Mouse (Mus musculus): ENCODE results near the gene Prdx6b.

The Prdx6b gene

DNA sequence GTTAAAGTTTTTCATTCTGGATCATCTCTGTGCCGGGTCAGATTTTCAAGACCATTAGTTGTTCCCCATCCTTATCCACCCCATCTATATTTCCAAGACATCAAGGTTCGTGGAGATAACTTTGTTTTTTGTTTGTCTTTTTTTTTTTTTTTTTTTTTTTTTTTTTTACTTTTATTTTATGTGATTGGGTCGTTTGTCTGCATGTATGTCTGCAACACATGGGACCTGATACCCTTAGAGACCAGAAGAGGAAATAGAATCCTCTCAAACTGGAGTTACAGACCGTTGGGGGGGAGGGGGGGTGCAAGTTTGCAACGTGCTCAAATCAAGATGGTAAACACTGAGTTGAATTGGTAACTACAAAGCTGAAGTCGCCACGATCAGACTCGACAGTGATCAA lies at the start of gene Prdx6b:
Gene Prdx6b (plus strand): TSS at position 301 of the 400 bp plus-strand sequence.
- DNase-seq (ENCODE audit: low spot score) = no peak

- no peak for DNase-seq (ENCODE audit: low spot score)
Observed at GRCm38 (mm10) chr2:80247466-80247865, 44.8 kb upstream of the Prdx6b start.

DNA sequence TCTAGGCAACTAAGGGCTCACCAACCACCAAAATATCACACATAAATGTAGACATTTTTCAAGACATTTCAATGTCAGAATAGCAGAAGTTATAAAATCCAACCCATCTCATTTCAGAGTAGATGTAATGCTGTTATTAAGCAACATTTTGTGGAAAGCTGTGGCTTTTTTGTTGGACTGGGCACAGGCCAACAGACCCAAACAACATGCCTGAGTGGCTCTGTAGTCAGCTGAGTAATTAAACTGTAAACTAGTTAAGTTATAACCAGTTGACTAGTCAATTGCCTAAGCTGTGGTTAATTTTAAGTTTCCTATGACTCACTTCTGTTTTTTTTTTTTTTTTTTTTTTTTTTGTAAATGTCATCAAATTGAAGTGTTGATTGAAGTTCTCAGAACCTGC lies 44.4 kb upstream of the Prdx6b start:
- no peak for DNase-seq (ENCODE audit: low spot score)

DNA sequence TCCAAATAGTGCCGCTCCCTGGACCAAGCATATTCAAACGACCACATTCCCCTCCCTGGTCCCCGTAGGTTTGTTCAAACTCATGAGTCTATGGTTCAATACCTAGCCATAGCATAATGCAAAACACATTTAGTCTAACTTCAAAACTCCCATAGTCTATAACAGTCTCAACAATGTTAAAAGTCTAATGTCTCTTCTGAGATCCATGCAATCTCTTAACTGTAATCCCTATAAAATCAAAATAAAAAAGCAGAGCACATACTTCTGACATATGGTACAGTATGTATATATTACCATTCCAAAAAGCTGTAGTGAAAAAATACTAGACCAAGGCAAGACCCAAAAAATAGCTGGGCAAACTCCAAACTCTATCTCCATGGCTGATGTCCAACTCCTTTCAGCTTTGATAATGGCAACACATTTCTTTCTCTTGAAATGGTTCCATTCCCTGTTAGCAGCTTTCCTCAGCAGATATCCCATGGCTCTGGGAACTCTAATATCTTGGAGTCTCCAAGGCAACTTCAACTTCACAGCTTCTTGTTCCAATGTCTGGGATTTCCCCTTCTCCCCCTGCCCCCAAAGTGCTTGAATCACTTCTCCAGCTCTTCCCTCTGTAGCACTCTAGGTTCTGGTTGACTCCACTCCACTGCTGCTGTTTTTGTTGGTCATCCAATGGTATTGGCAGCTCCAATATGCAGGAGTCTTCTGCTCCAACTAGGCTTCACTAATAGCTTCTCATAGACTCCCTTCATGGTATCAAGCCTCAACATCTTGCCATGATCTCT lies 32.2 kb upstream of the Prdx6b start:
- no peak for DNase-seq (ENCODE audit: low spot score)

DNA sequence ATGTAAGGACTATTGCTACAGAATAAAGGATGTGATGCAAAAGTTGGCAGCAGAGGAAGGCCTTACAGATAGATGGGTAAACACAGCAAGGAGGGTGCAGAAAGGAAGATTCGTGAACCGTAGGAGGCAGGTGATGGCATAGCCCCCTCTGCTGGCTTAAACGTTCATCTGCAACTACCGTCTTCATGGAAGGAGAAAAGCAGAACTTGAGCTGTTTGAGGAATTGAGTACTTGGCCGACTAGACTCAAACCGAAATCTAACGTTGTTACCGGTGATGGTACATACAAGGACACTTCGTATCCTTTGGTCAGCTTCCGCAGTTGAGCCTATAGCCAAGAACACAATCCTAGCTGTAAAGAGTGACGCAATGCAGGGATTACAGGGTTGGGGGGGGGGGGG lies 25.4 kb upstream of the Prdx6b start:
- peak; percentile 84 for DNase-seq (ENCODE audit: low spot score)

DNA sequence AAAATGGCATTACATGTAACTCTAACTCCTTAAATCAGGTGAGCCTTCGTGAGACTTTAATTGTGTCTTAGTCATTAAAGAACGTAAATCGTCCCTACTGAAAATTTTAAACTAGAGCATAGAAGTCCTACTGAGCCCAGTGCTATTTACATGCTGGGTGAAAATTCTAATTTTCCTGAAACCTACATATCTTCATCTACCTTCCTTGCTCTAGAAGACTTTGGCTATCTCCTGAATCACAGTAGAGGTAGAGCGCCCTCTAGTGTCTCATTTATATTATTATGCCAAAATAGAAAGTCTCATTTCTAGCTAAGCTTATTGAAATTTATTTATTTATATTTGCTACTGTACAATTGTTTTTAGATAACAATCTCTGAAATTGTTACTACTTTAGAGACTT lies 24.2 kb upstream of the Prdx6b start:
- DNase-seq (ENCODE audit: low spot score) = peak; percentile 83

DNA sequence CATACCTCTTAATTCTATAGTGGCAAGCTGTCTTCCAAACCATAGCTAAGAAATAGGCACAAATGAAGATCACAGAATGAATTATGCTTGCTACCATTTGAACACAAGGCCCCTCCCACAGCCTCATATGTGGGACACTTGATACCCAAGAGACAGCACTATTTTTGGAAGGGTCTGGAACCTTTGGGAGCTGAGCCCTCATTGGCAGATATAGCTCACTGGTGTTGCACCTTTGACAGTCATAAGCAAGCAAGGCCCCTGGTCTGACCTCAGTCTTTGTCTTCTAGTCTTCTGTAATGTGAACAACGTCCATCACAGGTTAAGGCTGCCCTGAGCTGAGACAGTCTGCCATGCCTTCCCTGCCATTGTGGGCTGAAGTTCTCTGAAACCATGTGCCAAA lies 20.8 kb upstream of the Prdx6b start:
- DNase-seq (ENCODE audit: low spot score) = no peak

GRCm38 (mm10) chr2:80273038-80273437 lies 19.2 kb upstream of the Prdx6b start:
- DNase-seq (ENCODE audit: low spot score) = no peak

GRCm38 (mm10) chr2:80273763-80274162 lies 18.5 kb upstream of the Prdx6b start:
- no peak for DNase-seq (ENCODE audit: low spot score)

DNA sequence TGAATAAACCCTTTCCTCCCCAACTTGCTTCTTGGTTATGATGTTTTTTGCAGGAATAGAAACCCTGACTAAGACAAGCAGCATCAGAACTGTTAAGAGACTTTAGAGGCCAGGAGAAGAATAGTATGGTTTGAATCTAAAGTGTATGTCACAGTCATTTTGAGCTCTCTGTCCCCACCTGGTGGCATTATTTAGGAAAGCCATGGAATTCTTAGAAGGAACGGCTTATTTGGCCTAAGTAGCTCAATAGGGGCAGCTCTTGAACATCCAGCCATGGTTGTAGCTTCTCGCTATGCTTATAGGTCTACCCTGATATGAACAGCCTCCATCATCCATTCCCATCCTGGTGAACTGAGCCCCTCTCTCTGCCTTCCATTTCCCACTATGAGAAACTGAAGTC lies 17.1 kb upstream of the Prdx6b start:
- peak; percentile 78 for DNase-seq (ENCODE audit: low spot score)

DNA sequence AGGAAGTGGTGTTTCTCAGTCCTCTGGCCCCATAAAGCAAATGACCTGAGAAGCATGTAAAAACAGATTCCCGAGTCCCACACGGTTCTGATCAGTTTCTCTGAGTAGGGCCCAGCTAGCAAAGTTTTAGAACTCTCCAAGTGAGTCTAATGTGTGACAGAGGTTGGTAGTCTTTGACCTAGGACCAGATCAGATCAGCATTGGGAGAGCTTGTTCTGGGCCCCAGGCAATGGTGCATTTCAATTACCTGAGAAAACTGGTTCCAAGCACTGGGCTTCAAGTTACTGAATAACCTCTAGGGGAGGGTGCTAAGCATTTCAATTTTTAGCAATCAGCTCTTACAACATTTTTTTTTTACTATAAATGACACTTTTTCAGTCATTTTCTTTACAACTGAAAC lies 10.1 kb upstream of the Prdx6b start:
- DNase-seq (ENCODE audit: low spot score) = no peak

DNA sequence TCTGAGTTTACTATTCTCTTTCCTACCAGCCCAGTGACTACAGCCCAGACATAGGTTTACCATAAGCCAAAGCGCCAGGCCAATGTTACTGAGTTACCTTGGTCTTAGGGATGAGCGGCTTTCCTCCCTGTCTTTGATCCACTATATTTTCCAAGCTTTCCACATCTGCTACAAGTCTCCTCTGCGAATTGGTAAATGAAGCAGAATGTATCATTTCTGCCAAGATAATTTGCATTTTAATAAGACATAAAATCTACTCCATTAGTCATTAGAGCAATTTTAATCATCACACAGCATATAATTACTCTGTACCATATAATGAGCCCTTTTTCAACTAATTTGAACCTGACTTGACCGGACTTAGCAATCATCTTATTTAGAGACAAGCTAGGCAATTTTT lies 5.9 kb upstream of the Prdx6b start:
- DNase-seq (ENCODE audit: low spot score) = peak; percentile 35

GRCm38 (mm10) chr2:80298334-80298733 lies 6.1 kb downstream of the Prdx6b start:
- DNase-seq (ENCODE audit: low spot score) = no peak

DNA sequence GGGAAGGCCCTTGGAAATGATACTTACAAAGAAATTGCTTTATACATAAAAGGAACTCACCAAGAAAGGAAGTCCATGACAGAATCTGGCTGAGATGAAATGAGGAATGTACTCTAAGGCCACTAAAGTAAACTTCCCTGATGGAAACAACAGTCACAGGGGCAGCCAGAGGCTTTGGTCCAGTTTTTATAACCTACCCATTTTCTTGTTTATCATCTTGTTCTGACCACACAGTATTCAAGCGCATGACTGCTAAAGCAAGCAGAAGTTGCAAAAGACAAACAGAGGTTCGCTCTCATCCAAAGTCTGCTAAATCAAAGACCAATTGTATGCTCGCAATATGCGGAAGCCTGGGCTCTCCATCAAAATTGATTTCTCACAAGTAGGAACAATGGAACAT lies 8.5 kb downstream of the Prdx6b start:
- DNase-seq (ENCODE audit: low spot score) = no peak

DNA sequence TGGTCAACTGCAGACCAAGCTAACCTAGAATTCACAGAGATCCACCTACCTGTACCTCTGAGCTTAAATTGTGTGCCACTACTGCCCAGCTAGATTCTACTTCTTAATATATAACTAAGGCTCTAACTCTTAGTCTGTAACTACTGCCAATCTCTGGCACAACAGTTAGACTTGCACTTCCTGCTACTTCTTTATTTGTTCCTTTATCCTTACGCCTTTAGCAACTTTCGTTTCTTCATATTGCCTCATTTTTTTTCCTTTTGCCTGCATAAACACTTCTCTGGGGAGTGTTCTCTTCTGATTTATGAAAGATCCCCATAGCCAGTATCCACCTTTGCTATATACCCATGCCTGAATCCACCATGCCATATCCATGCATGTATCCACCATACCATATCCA lies 11.7 kb downstream of the Prdx6b start:
- DNase-seq (ENCODE audit: low spot score) = no peak

GRCm38 (mm10) chr2:80307701-80308100 lies 15.4 kb downstream of the Prdx6b start:
- DNase-seq (ENCODE audit: low spot score) = no peak

GRCm38 (mm10) chr2:80309775-80310174 lies 17.5 kb downstream of the Prdx6b start:
- DNase-seq (ENCODE audit: low spot score) = no peak

DNA sequence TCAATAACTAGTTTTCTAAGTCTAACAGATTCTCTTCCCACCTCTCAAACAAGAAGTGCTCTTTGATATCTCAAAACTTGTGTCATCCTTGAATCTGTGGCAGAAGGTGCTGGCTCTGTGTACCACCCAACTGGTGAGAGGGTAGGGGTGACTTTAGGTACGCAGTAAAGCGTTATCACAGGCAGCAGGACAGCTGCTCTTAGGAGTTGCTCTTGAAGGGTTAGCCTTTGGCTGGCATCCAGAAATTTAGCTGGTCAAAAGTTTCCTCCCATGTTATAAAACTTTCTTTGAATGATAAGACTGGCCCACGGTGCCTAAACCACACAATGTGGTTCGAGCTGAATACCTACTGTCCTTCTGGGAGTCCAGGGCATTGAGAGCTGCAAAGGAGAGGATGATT lies 18.5 kb downstream of the Prdx6b start:
- DNase-seq (ENCODE audit: low spot score) = no peak

DNA sequence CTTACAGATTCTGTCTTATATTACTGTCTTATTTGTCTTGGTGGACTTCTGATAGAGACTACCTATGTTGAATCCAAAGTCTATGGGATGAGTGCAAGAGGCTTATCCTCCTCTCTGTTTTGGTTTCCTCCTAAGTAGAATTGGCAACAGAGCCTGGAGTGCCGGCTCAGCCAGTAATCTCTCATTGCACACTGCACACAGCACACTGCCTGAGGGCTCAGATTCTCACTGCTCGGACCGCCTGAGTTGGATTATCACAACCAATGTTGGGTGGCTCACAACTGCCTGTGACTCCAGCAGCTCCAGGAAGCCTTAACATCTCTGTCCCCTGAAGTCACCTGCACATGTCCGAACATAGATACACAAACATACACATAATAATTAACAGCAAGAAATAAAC lies 19.1 kb downstream of the Prdx6b start:
- no peak for DNase-seq (ENCODE audit: low spot score)

DNA sequence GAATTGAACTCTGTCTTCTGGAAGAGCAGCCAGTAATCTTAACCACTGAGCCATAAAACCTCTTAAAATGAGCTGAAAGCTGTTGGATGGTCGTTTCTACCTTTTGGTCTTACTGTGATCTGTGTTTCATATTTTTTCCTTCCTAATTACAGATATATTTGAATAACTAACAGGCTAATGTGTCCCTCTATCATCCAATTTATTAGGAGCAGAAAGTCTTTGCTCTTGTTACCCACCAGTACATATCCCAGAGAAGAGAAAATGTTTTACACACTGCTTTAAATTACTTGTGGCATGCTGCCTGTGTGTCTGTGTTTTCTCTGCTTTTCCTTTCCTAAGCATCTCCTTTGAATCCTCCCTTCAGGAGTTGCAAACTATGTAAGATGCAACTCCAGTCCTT lies 21.9 kb downstream of the Prdx6b start:
- no peak for DNase-seq (ENCODE audit: low spot score)

- DNase-seq (ENCODE audit: low spot score) = no peak
Observed at GRCm38 (mm10) chr2:80314854-80315241, 22.6 kb downstream of the Prdx6b start.

GRCm38 (mm10) chr2:80315242-80316161 lies 23.2 kb downstream of the Prdx6b start, which contains the start of gene Dnajc10:
Dnajc10 (plus strand) TSS chr2:80315466.
- DNase-seq (ENCODE audit: low spot score) = peak; percentile 88

DNA sequence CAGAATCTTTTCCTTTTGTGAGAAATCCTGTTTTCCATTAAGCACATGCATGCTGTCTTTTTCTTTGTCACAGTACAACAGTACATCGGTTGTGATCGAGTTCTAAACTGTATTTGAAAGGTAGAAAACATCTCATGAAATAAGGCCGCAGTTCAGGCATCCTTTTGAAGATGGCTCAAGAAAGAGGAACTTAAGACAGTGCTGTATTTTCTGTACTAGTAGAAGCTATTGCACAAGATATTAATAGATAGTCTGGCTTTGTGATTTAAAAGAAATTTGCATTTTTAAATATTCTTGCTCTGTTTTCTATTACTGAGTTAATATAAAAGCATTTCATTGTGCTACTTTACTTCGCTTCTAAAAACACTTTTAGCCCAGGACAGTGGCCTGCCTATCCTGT lies 30.6 kb downstream of the Prdx6b start:
- no peak for DNase-seq (ENCODE audit: low spot score)
